Mouse (Mus musculus) spleen, adult 18-20 months (tissue): ENCODE measurements at regions not wholly inside any gene's neighbourhood (a gene's known extent, or its start where the extent isn't known, plus 50 kb on each side); places are given as distances from the start of the nearest gene placed in this dataset.
A peak's percentile ranks its signal among the peaks of the same experiment; 100 is the strongest.
"Not testable (repeated sequence)": the region's sequence is repeated elsewhere in the genome, so short reads cannot be mapped to it uniquely, and the experiment has no call there.

Experiments
- DNase-seq, 2 experiments: peaks; one replicate each; pipeline ENCODE4 v3.0.0; 2022; ENCODE audit warnings: mixed read lengths in 2 of 2

GRCm38 (mm10) chr14:61757086-61757822 is 150.0 kb downstream of the Kcnrg start:
- DNase-seq = no peak

- DNase-seq = no peak
Observed at GRCm38 (mm10) chr14:61757823-61758175, 150.5 kb downstream of the Kcnrg start.

- DNase-seq = no peak
Observed at GRCm38 (mm10) chr14:61758586-61758985, 151.3 kb downstream of the Kcnrg start.

GRCm38 (mm10) chr14:61760176-61760575 is 152.9 kb downstream of the Kcnrg start:
- not testable (repeated sequence) for DNase-seq

- no peak for DNase-seq
Observed at GRCm38 (mm10) chr14:61762076-61762475, 154.8 kb downstream of the Kcnrg start.

- DNase-seq = no peak
Observed at GRCm38 (mm10) chr14:61769881-61770280, 162.6 kb downstream of the Kcnrg start.

- no peak for DNase-seq
Observed at GRCm38 (mm10) chr14:61774171-61774570, 166.9 kb downstream of the Kcnrg start.

GRCm38 (mm10) chr14:61778618-61779017 is 171.4 kb downstream of the Kcnrg start:
- no peak for DNase-seq

- no peak for DNase-seq
Observed at GRCm38 (mm10) chr14:61783206-61783605, 175.9 kb downstream of the Kcnrg start.

- no peak for DNase-seq
Observed at GRCm38 (mm10) chr14:61784609-61785008, 177.4 kb downstream of the Kcnrg start.

- no peak for DNase-seq
Observed at GRCm38 (mm10) chr14:61786031-61786430, 178.8 kb downstream of the Kcnrg start.

GRCm38 (mm10) chr14:61787746-61788145 is 180.5 kb downstream of the Kcnrg start:
- DNase-seq = no peak

GRCm38 (mm10) chr14:61788998-61789790 is 181.9 kb downstream of the Kcnrg start:
- peak in 1 of 2 experiments; percentile 6 for DNase-seq

- DNase-seq = no peak
Observed at GRCm38 (mm10) chr14:61795976-61796645, 188.9 kb downstream of the Kcnrg start.

GRCm38 (mm10) chr14:61796671-61797070 is 189.4 kb downstream of the Kcnrg start:
- DNase-seq = no peak

GRCm38 (mm10) chr14:61803421-61803925 is 196.2 kb downstream of the Kcnrg start:
- no peak for DNase-seq

GRCm38 (mm10) chr14:61805433-61805832 is 198.2 kb downstream of the Kcnrg start:
- DNase-seq = no peak

GRCm38 (mm10) chr14:61808193-61808592 is 200.9 kb downstream of the Kcnrg start:
- DNase-seq = no peak

- no peak for DNase-seq
Observed at GRCm38 (mm10) chr14:61809716-61810437, 202.6 kb downstream of the Kcnrg start.

- DNase-seq = no peak
Observed at GRCm38 (mm10) chr14:61810836-61811235, 203.6 kb downstream of the Kcnrg start.

GRCm38 (mm10) chr14:61817711-61818110 is 210.5 kb downstream of the Kcnrg start:
- no peak for DNase-seq

- DNase-seq = no peak
Observed at GRCm38 (mm10) chr14:61818365-61818764, 211.1 kb downstream of the Kcnrg start.

GRCm38 (mm10) chr14:61819251-61819650 is 212.0 kb downstream of the Kcnrg start:
- DNase-seq = no peak
